Mouse (Mus musculus): Measurements from ENCODE around the gene Cars. TPM values are rescaled to one million over a fixed set of nuclear protein-coding genes. Genes with fewer than 3 reads are reported as not detected.
"Not testable (repeated sequence)": the region's sequence is repeated elsewhere in the genome, so short reads cannot be mapped to it uniquely, and the experiment has no call there.

Gene Cars
- 71.6 and 73.9 TPM in 2 replicates for polyA plus RNA-seq (2015; fragmentation: Nextera tagmentation; extraction: Ambion mirVana)

DNA sequence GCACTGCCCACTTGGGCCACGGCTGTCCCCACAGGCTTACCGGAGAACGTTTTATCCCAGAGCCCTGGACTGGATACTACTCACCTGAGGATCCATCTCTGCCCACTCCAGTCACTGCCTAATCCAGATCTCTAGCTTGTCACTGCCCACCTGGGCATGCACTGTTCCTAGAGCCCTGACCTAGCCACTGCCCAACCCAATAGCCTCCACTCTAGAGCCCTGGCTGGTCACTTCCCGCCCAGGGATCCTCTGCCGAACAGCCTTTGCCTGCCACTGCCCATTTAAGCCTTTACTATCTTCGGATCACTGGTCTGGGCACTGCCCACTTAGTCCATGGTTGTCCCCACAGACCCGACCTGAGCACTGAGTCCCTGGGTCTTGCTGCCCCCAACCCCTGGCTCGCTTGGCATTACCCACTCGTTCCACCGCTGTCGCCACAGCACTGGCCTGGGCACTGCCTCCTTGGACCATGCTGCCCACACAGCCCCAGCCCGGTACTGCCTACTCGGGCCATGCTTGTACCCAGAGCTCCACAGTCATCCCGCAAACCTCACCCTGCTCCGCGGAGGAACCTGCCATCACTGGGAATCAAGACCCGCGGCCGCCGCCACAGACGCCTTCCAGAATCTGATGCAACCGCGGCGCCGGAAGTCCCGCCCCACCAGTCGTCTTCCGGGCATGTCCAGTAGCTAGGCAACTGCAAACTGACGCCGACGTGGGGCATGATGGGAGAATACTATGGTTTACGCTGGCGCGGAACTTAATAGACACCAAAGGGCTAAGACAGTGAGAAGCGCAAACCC is at the start of gene Cars:
Cars (minus strand) TSS at position 663 of the 803 bp plus-strand sequence.
- H3K27ac ChIP-seq (ENCODE audit: low read depth, low read length): peak within 1 kb of the TSS; percentile 73
- H3K27me3 ChIP-seq (replicated peaks; ENCODE audit: control insufficient read depth, insufficient read depth, low read length): no peaks in the 10 kb centered on the region
- ATAC-seq: peak; percentile 99
- no peaks in the 10 kb centered on the region for H3K36me3 ChIP-seq (ENCODE audit: control insufficient read depth, insufficient read depth, low read length)
- peak within 1 kb of the TSS; percentile 75 for H3K4me3 ChIP-seq (ENCODE audit: low read length)
- H3K9ac ChIP-seq (ENCODE audit: low read depth, low read length): peak within 1 kb of the TSS; percentile 83
- H3K4me2 ChIP-seq (ENCODE audit: low read length): peak within 1 kb of the TSS; percentile 95
- peaks cover 13% of the 10 kb centered on the region for H3K4me1 ChIP-seq (ENCODE audit: control insufficient read depth, insufficient read depth, low read depth, low read length)
- H3K9me3 ChIP-seq (ENCODE audit: control insufficient read depth, low read length): no peaks in the 10 kb centered on the region
- 2% methylated on average over 35 of the region's 35 CpGs for WGBS

DNA sequence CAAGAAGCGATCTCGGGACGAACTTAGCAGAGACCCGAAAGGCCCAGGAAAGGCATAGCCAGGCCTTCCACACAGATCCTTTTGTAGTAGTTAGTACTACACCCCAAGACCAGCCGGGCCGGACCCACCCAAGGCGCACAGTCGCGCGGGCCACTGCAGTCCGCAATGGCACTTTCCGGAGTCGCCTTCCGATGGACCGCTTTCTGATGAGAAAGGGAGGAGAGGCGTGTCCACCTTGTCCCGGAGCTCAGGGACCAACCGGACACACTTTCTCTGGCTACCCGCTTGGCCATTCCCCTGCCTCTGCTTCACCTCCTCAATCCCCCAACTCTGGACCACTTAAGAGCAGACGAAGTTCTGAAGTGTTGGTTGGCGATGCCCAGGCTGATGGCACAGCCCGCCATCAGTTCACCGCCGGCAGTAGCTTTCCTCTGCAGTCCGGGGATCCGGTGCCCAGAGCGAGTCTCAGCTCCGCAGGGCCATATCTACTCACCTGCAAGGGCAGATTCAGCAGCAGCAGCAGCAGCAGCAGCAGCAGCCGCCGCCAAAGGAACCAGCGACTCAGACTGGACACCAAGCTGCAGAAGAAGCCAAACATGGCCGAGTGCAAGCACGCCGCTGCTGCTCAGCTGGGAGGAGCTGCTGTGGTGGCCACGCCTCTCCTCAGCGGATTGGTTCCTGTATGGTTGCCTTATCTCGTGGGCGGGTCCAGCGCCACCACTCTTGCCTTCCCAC is 49.3 kb upstream of the Cars start, which contains the start of gene Tnfrsf22:
Tnfrsf22 (minus strand) TSS at position 628 of the 735 bp plus-strand sequence.
- peak within 1 kb of the TSS; percentile 92 for H3K4me2 ChIP-seq (ENCODE audit: low read length)
- no peaks in the 10 kb centered on the region for H3K36me3 ChIP-seq (ENCODE audit: control insufficient read depth, insufficient read depth, low read length)
- no peaks in the 10 kb centered on the region for H3K9me3 ChIP-seq (ENCODE audit: control insufficient read depth, low read length)
- H3K27ac ChIP-seq (ENCODE audit: low read depth, low read length): no peak within 1 kb of the TSS
- no peaks in the 10 kb centered on the region for H3K27me3 ChIP-seq (replicated peaks; ENCODE audit: control insufficient read depth, insufficient read depth, low read length)
- no peaks in the 10 kb centered on the region for H3K4me1 ChIP-seq (ENCODE audit: control insufficient read depth, insufficient read depth, low read depth, low read length)
- peak within 1 kb of the TSS; percentile 79 for H3K4me3 ChIP-seq (ENCODE audit: low read length)
- H3K9ac ChIP-seq (ENCODE audit: low read depth, low read length): peak within 1 kb of the TSS; percentile 79
- ATAC-seq: peak; percentile 100
- WGBS: 3% methylated on average over 39 of the region's 39 CpGs

DNA sequence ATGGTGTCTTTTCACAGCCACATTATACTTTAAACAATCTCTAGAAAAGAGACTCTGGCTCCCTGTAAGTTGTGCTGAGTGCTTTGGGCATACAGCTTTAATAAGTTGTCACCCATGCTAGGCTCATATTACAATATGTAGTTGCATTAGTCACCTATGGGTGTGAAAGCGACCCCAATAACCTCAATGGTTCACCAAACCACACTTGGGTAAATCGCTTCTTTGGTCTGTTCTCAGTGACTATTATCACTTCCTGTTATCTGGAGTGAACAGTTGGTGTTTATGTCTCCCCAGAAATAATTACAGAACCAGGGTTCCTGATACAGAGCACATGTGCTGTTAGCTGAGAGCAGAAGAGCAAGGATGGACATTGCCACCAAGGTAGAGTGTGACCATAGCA is 44.1 kb upstream of the Cars start:
- ATAC-seq; H3K4me3 ChIP-seq (ENCODE audit: low read length); H3K27ac ChIP-seq (ENCODE audit: low read depth, low read length); H3K4me1 ChIP-seq (ENCODE audit: control insufficient read depth, insufficient read depth, low read depth, low read length); H3K9ac ChIP-seq (ENCODE audit: low read depth, low read length); H3K27me3 ChIP-seq (replicated peaks; ENCODE audit: control insufficient read depth, insufficient read depth, low read length); H3K4me2 ChIP-seq (ENCODE audit: low read length); H3K36me3 ChIP-seq (ENCODE audit: control insufficient read depth, insufficient read depth, low read length); H3K9me3 ChIP-seq (ENCODE audit: control insufficient read depth, low read length): not testable (repeated sequence)
- WGBS: 85% methylated on average over 2 of the region's 2 CpGs

DNA sequence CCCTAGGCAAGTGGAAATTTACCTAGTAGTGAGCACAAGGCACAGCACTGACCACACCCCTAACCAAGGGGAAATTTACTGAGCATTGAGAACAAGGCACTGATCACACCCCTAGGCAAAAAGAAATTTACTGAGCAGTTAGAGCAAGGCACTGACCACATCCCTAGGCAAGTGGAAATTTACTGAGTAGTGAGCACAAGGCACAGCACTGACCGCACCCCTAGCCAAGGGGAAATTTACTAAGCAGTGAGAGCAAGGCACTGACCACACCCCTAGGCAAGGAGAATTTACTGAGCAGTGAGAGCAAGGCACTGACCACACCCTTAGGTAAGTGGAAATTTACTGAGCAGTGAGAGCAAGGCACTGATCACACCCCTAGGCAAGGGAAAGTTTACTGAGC is 36.8 kb upstream of the Cars start:
- H3K4me2 ChIP-seq (ENCODE audit: low read length): no peak overlapping the region

DNA sequence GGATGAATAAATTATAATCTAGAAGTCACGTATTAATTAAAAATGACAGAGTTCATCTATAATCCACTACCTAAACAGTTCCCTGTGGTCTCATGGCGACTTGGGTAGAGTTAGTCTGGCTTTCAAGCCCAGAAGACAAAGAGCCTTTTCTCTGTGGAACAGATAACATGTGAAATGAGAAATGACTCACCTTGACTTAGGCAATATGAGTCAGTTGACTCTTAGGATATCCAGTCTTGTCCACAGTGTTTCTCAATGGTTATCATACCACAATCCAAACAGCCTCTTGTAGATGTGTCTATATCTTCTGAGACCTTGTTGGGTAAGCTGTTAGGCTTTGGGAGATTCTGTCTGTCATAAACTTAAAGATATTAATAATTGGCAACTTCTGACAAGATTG is 31.6 kb upstream of the Cars start:
- H3K27ac ChIP-seq (ENCODE audit: low read depth, low read length): no peak overlapping the region
- H3K4me1 ChIP-seq (ENCODE audit: control insufficient read depth, insufficient read depth, low read depth, low read length): no peaks in the 10 kb centered on the region
- no peak for ATAC-seq
- no peaks in the 10 kb centered on the region for H3K36me3 ChIP-seq (ENCODE audit: control insufficient read depth, insufficient read depth, low read length)
- no peak overlapping the region for H3K9ac ChIP-seq (ENCODE audit: low read depth, low read length)
- WGBS: 64% methylated on average over 2 of the region's 2 CpGs
- H3K27me3 ChIP-seq (replicated peaks; ENCODE audit: control insufficient read depth, insufficient read depth, low read length): no peaks in the 10 kb centered on the region; the same call in 1 of the 2 replicates
- H3K4me2 ChIP-seq (ENCODE audit: low read length): no peak overlapping the region
- no peak overlapping the region for H3K4me3 ChIP-seq (ENCODE audit: low read length)
- H3K9me3 ChIP-seq (ENCODE audit: control insufficient read depth, low read length): no peaks in the 10 kb centered on the region

More for the DNA sequence above, 36.8 kb upstream of the Cars start:
- H3K27ac ChIP-seq (ENCODE audit: low read depth, low read length): no peak overlapping the region
- H3K9ac ChIP-seq (ENCODE audit: low read depth, low read length): no peak overlapping the region
- no peaks in the 10 kb centered on the region for H3K27me3 ChIP-seq (replicated peaks; ENCODE audit: control insufficient read depth, insufficient read depth, low read length)
- no peaks in the 10 kb centered on the region for H3K4me1 ChIP-seq (ENCODE audit: control insufficient read depth, insufficient read depth, low read depth, low read length)
- WGBS: 96% methylated on average over 1 of the region's 1 CpGs
- ATAC-seq: no peak
- no peak overlapping the region for H3K4me3 ChIP-seq (ENCODE audit: low read length)
- H3K36me3 ChIP-seq (ENCODE audit: control insufficient read depth, insufficient read depth, low read length): no peaks in the 10 kb centered on the region
- no peaks in the 10 kb centered on the region for H3K9me3 ChIP-seq (ENCODE audit: control insufficient read depth, low read length)

DNA sequence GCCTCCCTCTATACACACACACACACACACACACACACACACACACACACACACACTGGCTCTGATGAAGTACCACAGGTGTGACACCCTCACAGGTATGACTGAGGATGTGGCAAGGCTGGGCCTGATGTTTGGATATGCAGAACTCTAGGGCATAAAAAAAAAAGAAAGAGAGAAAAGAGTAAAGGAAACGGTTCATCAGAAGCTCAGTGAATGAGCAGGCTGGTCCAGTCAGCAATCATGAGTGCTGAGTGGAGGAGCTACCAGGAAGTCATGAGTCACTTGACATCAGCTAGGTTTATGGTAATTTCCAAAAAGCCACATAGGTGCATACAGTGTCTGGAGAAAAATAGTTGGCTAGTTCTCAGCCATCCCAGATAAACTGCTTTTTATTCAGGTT is 29.6 kb upstream of the Cars start:
- no peaks in the 10 kb centered on the region; the same call in 1 of the 2 replicates for H3K27me3 ChIP-seq (replicated peaks; ENCODE audit: control insufficient read depth, insufficient read depth, low read length)
- H3K36me3 ChIP-seq (ENCODE audit: control insufficient read depth, insufficient read depth, low read length): no peaks in the 10 kb centered on the region
- no peaks in the 10 kb centered on the region for H3K4me1 ChIP-seq (ENCODE audit: control insufficient read depth, insufficient read depth, low read depth, low read length)
- ATAC-seq: no peak
- H3K9me3 ChIP-seq (ENCODE audit: control insufficient read depth, low read length): no peaks in the 10 kb centered on the region
- no peak overlapping the region for H3K27ac ChIP-seq (ENCODE audit: low read depth, low read length)
- H3K4me2 ChIP-seq (ENCODE audit: low read length): no peak overlapping the region
- WGBS: 74% methylated on average over 1 of the region's 1 CpGs
- no peak overlapping the region for H3K4me3 ChIP-seq (ENCODE audit: low read length)
- H3K9ac ChIP-seq (ENCODE audit: low read depth, low read length): no peak overlapping the region

DNA sequence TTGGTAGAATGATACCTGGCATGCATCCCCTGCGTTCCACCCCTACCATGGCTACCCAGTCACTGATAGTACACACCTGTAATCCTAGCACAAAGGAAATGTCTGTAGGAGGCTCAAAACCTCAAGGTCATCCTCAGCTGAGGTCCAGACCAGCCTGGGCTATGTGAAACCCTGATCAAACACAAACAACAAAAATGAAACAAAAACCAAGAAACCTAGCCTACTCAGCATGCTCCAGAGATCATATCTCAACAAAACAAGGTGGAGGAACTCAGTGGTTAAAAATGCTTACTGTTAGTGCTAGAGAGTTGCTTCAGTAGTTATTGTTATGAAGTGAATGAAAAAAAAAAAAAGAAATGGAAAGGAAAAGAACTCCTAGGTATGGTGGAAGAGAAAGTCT is 28.6 kb upstream of the Cars start, which contains the start of gene Tnfrsf26:
Tnfrsf26 (minus strand) TSS at position 183 of the 400 bp plus-strand sequence.
- Histone ChIP-seq H3K9me3 (ENCODE audit: control insufficient read depth, low read length) (no peaks in the 10 kb centered on the region), H3K27me3 (replicated peaks; ENCODE audit: control insufficient read depth, insufficient read depth, low read length) (no peaks in the 10 kb centered on the region; the same call in 1 of the 2 replicates), H3K4me1 (ENCODE audit: control insufficient read depth, insufficient read depth, low read depth, low read length) (no peaks in the 10 kb centered on the region), H3K36me3 (ENCODE audit: control insufficient read depth, insufficient read depth, low read length) (no peaks in the 10 kb centered on the region), H3K4me3 (ENCODE audit: low read length) (no peak within 1 kb of the TSS), H3K9ac (ENCODE audit: low read depth, low read length) (no peak within 1 kb of the TSS), H3K27ac (ENCODE audit: low read depth, low read length) (no peak within 1 kb of the TSS), H3K4me2 (ENCODE audit: low read length) (no peak within 1 kb of the TSS)
- ATAC-seq: no peak
- WGBS: 100% methylated on average over 1 of the region's 1 CpGs

DNA sequence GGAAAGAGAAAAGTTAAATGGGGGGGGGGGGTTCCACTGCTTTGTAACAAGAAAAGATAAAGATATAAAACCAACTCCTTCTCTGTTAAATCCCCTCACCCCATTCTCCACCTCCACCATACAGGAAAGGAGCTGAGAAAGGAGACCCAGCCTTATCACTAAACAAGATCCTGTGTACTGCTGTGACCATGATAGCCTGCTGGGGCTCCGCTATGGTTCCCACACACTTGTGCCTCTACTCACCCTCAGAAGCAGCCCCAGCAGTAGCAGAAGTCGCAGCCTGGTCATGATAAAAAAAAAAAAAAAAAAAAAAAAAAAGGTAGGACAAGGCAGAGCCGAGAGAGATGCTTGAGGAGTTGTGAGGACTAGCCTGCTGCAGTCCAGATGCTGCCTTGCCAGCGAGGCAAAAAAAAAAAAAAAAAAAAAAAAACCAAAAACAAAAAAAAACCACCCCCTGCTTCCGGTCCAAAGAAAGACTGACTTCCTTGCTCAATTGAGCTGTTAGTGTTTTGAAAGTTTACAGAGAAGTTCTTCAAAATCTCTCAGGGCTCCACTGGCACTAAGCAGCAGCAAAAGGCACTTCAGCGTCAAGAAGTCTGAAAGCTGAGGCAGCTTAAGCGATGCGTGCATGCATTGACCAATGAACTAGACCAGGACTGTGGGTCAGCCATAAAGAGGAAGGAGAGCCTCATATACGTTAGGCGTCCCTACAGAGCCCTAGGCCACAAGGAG is 27.8 kb upstream of the Cars start:
- 62% methylated on average over 10 of the region's 10 CpGs for WGBS
- no peak overlapping the region for H3K27ac ChIP-seq (ENCODE audit: low read depth, low read length)
- H3K36me3 ChIP-seq (ENCODE audit: control insufficient read depth, insufficient read depth, low read length): no peaks in the 10 kb centered on the region
- no peaks in the 10 kb centered on the region for H3K9me3 ChIP-seq (ENCODE audit: control insufficient read depth, low read length)
- no peak overlapping the region for H3K4me2 ChIP-seq (ENCODE audit: low read length)
- H3K9ac ChIP-seq (ENCODE audit: low read depth, low read length): no peak overlapping the region
- no peak overlapping the region for H3K4me3 ChIP-seq (ENCODE audit: low read length)
- no peak for ATAC-seq
- H3K4me1 ChIP-seq (ENCODE audit: control insufficient read depth, insufficient read depth, low read depth, low read length): no peaks in the 10 kb centered on the region
- H3K27me3 ChIP-seq (replicated peaks; ENCODE audit: control insufficient read depth, insufficient read depth, low read length): no peaks in the 10 kb centered on the region; the same call in 1 of the 2 replicates

Measured in hindbrain, embryonic 16.5 days (tissue).